Mouse (Mus musculus) heart, embryonic 12.5 days (tissue): ENCODE measurements at regions not wholly inside any gene's neighbourhood (a gene's known extent, or its start where the extent isn't known, plus 50 kb on each side); places are given as distances from the start of the nearest gene placed in this dataset.
"Not testable (repeated sequence)": the region's sequence is repeated elsewhere in the genome, so short reads cannot be mapped to it uniquely, and the experiment has no call there.

Experiments used
- ATAC-seq: fragments of 200-750 bp; cut with Nextera tagmentation; 2 replicates; pipeline ENCODE4 v1.8.0; 2017; ENCODE audit warnings: moderate TSS enrichment, moderate library complexity; ENCODE audit not compliant: insufficient number of reproducible peaks, low FRiP score
- H3K27ac ChIP-seq: fragments of 300-500 bp; sonication (generic); 2 replicates; pipeline ENCODE4 v1.5.1; 2016; ENCODE audit warnings: mild to moderate bottlenecking, moderate library complexity; ENCODE audit not compliant: poor library complexity, severe bottlenecking
- H3K27me3 ChIP-seq: fragments of 300-500 bp; sonication (generic); replicated peaks from 2 replicates; pipeline ENCODE4 v1.6.1; 2016; ENCODE audit warnings: mild to moderate bottlenecking, moderate library complexity
- H3K36me3 ChIP-seq: fragments of 300-500 bp; sonication (generic); 2 replicates; pipeline ENCODE4 v1.6.1; 2016; ENCODE audit warnings: mild to moderate bottlenecking, moderate library complexity
- H3K4me1 ChIP-seq: fragments of 300-500 bp; sonication (generic); replicated peaks from 2 replicates; pipeline ENCODE4 v1.6.1; 2016; ENCODE audit warnings: mild to moderate bottlenecking
- H3K4me2 ChIP-seq: fragments of 300-500 bp; sonication (generic); 2 replicates; pipeline ENCODE4 v1.6.1; 2016; ENCODE audit warnings: mild to moderate bottlenecking, moderate library complexity
- H3K4me3 ChIP-seq: fragments of 300-500 bp; sonication (generic); 2 replicates; pipeline ENCODE4 v1.5.1; 2016; ENCODE audit warnings: mild to moderate bottlenecking
- H3K9ac ChIP-seq: fragments of 300-500 bp; sonication (generic); 2 replicates; pipeline ENCODE4 v1.6.1; 2016; ENCODE audit warnings: mild to moderate bottlenecking, moderate library complexity
- H3K9me3 ChIP-seq: fragments of 300-500 bp; sonication (generic); replicated peaks from 2 replicates; pipeline ENCODE4 v1.6.1; 2016; ENCODE audit warnings: mild to moderate bottlenecking, moderate library complexity
- WGBS: fragments of 180-500 bp; shearing (Covaris S2); methylation state at CpG from one replicate; pipeline ENCODE4 v1.1.7; 2016; 5-methylcytosine and 5-hydroxymethylcytosine counted together

- H3K27ac ChIP-seq, H3K9ac ChIP-seq, H3K36me3 ChIP-seq, H3K4me3 ChIP-seq, H3K9me3 ChIP-seq, H3K4me2 ChIP-seq, H3K27me3 ChIP-seq, ATAC-seq: not testable (repeated sequence)
- 64% methylated on average over 2 of the region's 2 CpGs for WGBS
- peaks cover 15% of the 10 kb centered on the region for H3K4me1 ChIP-seq
Observed at GRCm38 (mm10) chr8:126770374-126770773, 175.3 kb downstream of the Tomm20 start.

GRCm38 (mm10) chr8:126768142-126768541 lies 174.4 kb upstream of the Irf2bp2 start:
- WGBS, result 86% methylated on average over 5 of the region's 5 CpGs
- no peak overlapping the region for H3K4me3 ChIP-seq
- no peaks in the 10 kb centered on the region for H3K27me3 ChIP-seq
- no peak overlapping the region for H3K9ac ChIP-seq
- peaks cover 8% of the 10 kb centered on the region; the same call in 1 of the 2 replicates for H3K9me3 ChIP-seq
- no peak overlapping the region for H3K4me2 ChIP-seq
- no peak for ATAC-seq
- H3K27ac ChIP-seq, result no peak overlapping the region
- H3K36me3 ChIP-seq, result no peaks in the 10 kb centered on the region
- H3K4me1 ChIP-seq, result peaks cover 19% of the 10 kb centered on the region

GRCm38 (mm10) chr8:126767341-126767740 lies 173.6 kb upstream of the Irf2bp2 start:
- no peak overlapping the region for H3K4me2 ChIP-seq
- peaks cover 16% of the 10 kb centered on the region for H3K4me1 ChIP-seq
- 51% methylated on average over 3 of the region's 3 CpGs for WGBS
- peaks cover 8% of the 10 kb centered on the region; the same call in 1 of the 2 replicates for H3K9me3 ChIP-seq
- peak overlapping the region; percentile 12; the same call in 1 of the 2 replicates for H3K27ac ChIP-seq
- no peak overlapping the region for H3K4me3 ChIP-seq
- no peaks in the 10 kb centered on the region for H3K36me3 ChIP-seq
- H3K9ac ChIP-seq, result no peak overlapping the region
- ATAC-seq, result no peak
- no peaks in the 10 kb centered on the region for H3K27me3 ChIP-seq

GRCm38 (mm10) chr8:126765693-126766238 lies 172.0 kb upstream of the Irf2bp2 start:
- H3K4me2 ChIP-seq, result no peak overlapping the region
- H3K27ac ChIP-seq, result no peak overlapping the region
- WGBS, result 77% methylated on average over 6 of the region's 6 CpGs
- peaks cover 8% of the 10 kb centered on the region; the same call in 1 of the 2 replicates for H3K9me3 ChIP-seq
- H3K9ac ChIP-seq, result no peak overlapping the region
- no peaks in the 10 kb centered on the region for H3K27me3 ChIP-seq
- H3K4me3 ChIP-seq, result no peak overlapping the region
- no peaks in the 10 kb centered on the region for H3K36me3 ChIP-seq
- peaks cover 11% of the 10 kb centered on the region; the same call in 1 of the 2 replicates for H3K4me1 ChIP-seq
- no peak for ATAC-seq

- Histone ChIP-seq H3K9me3 (0 out of 2 replicates have a peak, but pooled peaks cover 2% of the 10 kb centered on the region), H3K4me1 (peaks cover 16% of the 10 kb centered on the region), H3K4me2 (no peak overlapping the region), H3K27ac (no peak overlapping the region), H3K4me3 (no peak overlapping the region), H3K36me3 (no peaks in the 10 kb centered on the region), H3K27me3 (no peaks in the 10 kb centered on the region), H3K9ac (no peak overlapping the region)
- 86% methylated on average over 7 of the region's 7 CpGs for WGBS
- ATAC-seq, result no peak
Observed at GRCm38 (mm10) chr8:126763600-126763999, 169.8 kb upstream of the Irf2bp2 start.

- no peaks in the 10 kb centered on the region for H3K9me3 ChIP-seq
- 70% methylated on average over 7 of the region's 7 CpGs for WGBS
- peaks cover 19% of the 10 kb centered on the region for H3K4me1 ChIP-seq
- no peak overlapping the region for H3K4me3 ChIP-seq
- no peak overlapping the region for H3K4me2 ChIP-seq
- ATAC-seq, result no peak
- no peak overlapping the region for H3K9ac ChIP-seq
- H3K27ac ChIP-seq, result no peak overlapping the region
- H3K36me3 ChIP-seq, result no peaks in the 10 kb centered on the region
- no peaks in the 10 kb centered on the region for H3K27me3 ChIP-seq
Observed at GRCm38 (mm10) chr8:126759711-126760110, 165.9 kb upstream of the Irf2bp2 start.

GRCm38 (mm10) chr8:126758951-126759350 lies 165.2 kb upstream of the Irf2bp2 start:
- no peak for ATAC-seq
- H3K36me3 ChIP-seq, result no peaks in the 10 kb centered on the region
- no peaks in the 10 kb centered on the region for H3K9me3 ChIP-seq
- no peak overlapping the region for H3K4me2 ChIP-seq
- WGBS, result 85% methylated on average over 4 of the region's 4 CpGs
- no peak overlapping the region for H3K27ac ChIP-seq
- H3K9ac ChIP-seq, result no peak overlapping the region
- no peak overlapping the region for H3K4me3 ChIP-seq
- peaks cover 15% of the 10 kb centered on the region for H3K4me1 ChIP-seq
- H3K27me3 ChIP-seq, result no peaks in the 10 kb centered on the region

GRCm38 (mm10) chr8:126757951-126758757 lies 164.4 kb upstream of the Irf2bp2 start:
- no peak for ATAC-seq
- Histone ChIP-seq H3K9me3 (no peaks in the 10 kb centered on the region), H3K27me3 (no peaks in the 10 kb centered on the region), H3K4me3 (no peak overlapping the region), H3K27ac (peak overlapping the region; percentile 49), H3K9ac (no peak overlapping the region), H3K4me2 (no peak overlapping the region), H3K4me1 (peaks cover 15% of the 10 kb centered on the region), H3K36me3 (no peaks in the 10 kb centered on the region)
- WGBS, result 57% methylated on average over 12 of the region's 12 CpGs

- H3K27me3 ChIP-seq, result no peaks in the 10 kb centered on the region
- 80% methylated on average over 8 of the region's 8 CpGs for WGBS
- no peak overlapping the region for H3K4me3 ChIP-seq
- H3K4me1 ChIP-seq, result peaks cover 15% of the 10 kb centered on the region
- no peak overlapping the region for H3K4me2 ChIP-seq
- no peak for ATAC-seq
- no peaks in the 10 kb centered on the region for H3K9me3 ChIP-seq
- H3K9ac ChIP-seq, result no peak overlapping the region
- H3K27ac ChIP-seq, result no peak overlapping the region
- no peaks in the 10 kb centered on the region for H3K36me3 ChIP-seq
Observed at GRCm38 (mm10) chr8:126756300-126757097, 162.7 kb upstream of the Irf2bp2 start.

- peaks cover 15% of the 10 kb centered on the region for H3K4me1 ChIP-seq
- no peak overlapping the region for H3K4me3 ChIP-seq
- H3K27ac ChIP-seq, result no peak overlapping the region
- ATAC-seq, result no peak
- WGBS, result 88% methylated on average over 5 of the region's 5 CpGs
- no peak overlapping the region for H3K4me2 ChIP-seq
- H3K36me3 ChIP-seq, result no peaks in the 10 kb centered on the region
- no peaks in the 10 kb centered on the region for H3K9me3 ChIP-seq
- H3K27me3 ChIP-seq, result no peaks in the 10 kb centered on the region
- no peak overlapping the region for H3K9ac ChIP-seq
Observed at GRCm38 (mm10) chr8:126755669-126756068, 161.9 kb upstream of the Irf2bp2 start.

GRCm38 (mm10) chr8:126754361-126754809 lies 160.6 kb upstream of the Irf2bp2 start:
- Histone ChIP-seq H3K4me3 (no peak overlapping the region), H3K36me3 (no peaks in the 10 kb centered on the region), H3K9me3 (no peaks in the 10 kb centered on the region), H3K27me3 (no peaks in the 10 kb centered on the region), H3K4me1 (peaks cover 10% of the 10 kb centered on the region), H3K4me2 (no peak overlapping the region), H3K27ac (no peak overlapping the region), H3K9ac (no peak overlapping the region)
- WGBS, result 83% methylated on average over 8 of the region's 8 CpGs
- ATAC-seq, result no peak
